Mouse (Mus musculus): ENCODE results near the gene Stard3nl.

GRCm38 (mm10) chr13:19394798-19395687 lies 552 bp downstream of the Stard3nl start:
- no peak for TF ChIP-seq POLR2A (IDR thresholded peaks at IDR 0.05; ENCODE audit: low read depth, low read length)
- TF ChIP-seq MXI1 (IDR thresholded peaks at IDR 0.05; ENCODE audit: low read depth, low read length): no peak
- TF ChIP-seq GABPA (IDR thresholded peaks at IDR 0.05; ENCODE audit: insufficient replicate concordance, low read depth, low read length): no peak
- TF ChIP-seq MAX (IDR thresholded peaks at IDR 0.05; ENCODE audit: low read length): no peak
